Mouse (Mus musculus): ENCODE data around the gene Gm765. TPM values are rescaled to one million over a fixed set of nuclear protein-coding genes. Genes with fewer than 3 reads are reported as not detected.

Gene Gm765
- total and polyA plus RNA-seq, 3 experiments, result 0.06 to 0.11 TPM; not detected in 1

- TF ChIP-seq POLR2A (IDR thresholded peaks at IDR 0.05; ENCODE audit: insufficient read depth, low read depth, low read length), result no peak
- no peak overlapping the region for H3K9ac ChIP-seq (ENCODE audit: low read depth, low read length)
- 54% methylated on average over 3 of the region's 3 CpGs for WGBS
- DNase-seq, result no peak
- no peak overlapping the region for H3K4me3 ChIP-seq
- no peaks in the 10 kb centered on the region for H3K36me3 ChIP-seq (ENCODE audit: control insufficient read depth, insufficient read depth, low read length)
- H3K27me3 ChIP-seq (ENCODE audit: control insufficient read depth, insufficient read depth, low read length), result no peaks in the 10 kb centered on the region
- intact Hi-C loops (cut with DNase I), result no loop called here
- H3K4me1 ChIP-seq (ENCODE audit: control insufficient read depth, insufficient read depth, low read length), result no peaks in the 10 kb centered on the region
- no peaks in the 10 kb centered on the region for H3K79me2 ChIP-seq (replicated peaks; ENCODE audit: control insufficient read depth, insufficient read depth, low read length)
- no peak overlapping the region for H3K27ac ChIP-seq
Observed at GRCm38 (mm10) chr6:98288316-98288715, 54.2 kb downstream of the Gm765 start.

- H3K9ac ChIP-seq (ENCODE audit: low read depth, low read length), result no peak overlapping the region
- WGBS, result 64% methylated on average over 6 of the region's 6 CpGs
- no peak overlapping the region for H3K4me3 ChIP-seq
Observed at GRCm38 (mm10) chr6:98287521-98287920, 55.0 kb downstream of the Gm765 start.

GRCm38 (mm10) chr6:98285190-98285589 lies 57.4 kb downstream of the Gm765 start:
- intact Hi-C loops (cut with DNase I), result no loop called here
- no peaks in the 10 kb centered on the region for H3K36me3 ChIP-seq (ENCODE audit: control insufficient read depth, insufficient read depth, low read length)
- H3K79me2 ChIP-seq (replicated peaks; ENCODE audit: control insufficient read depth, insufficient read depth, low read length), result no peaks in the 10 kb centered on the region
- no peak overlapping the region for H3K9ac ChIP-seq (ENCODE audit: low read depth, low read length)
- H3K27me3 ChIP-seq (ENCODE audit: control insufficient read depth, insufficient read depth, low read length), result no peaks in the 10 kb centered on the region
- no peak overlapping the region for H3K27ac ChIP-seq
- no peak for DNase-seq
- TF ChIP-seq EP300 (IDR thresholded peaks at IDR 0.05; ENCODE audit: insufficient read depth, low read depth, low read length) (no peak), CTCF (IDR thresholded peaks at IDR 0.05) (no peak), POLR2A (IDR thresholded peaks at IDR 0.05; ENCODE audit: insufficient read depth, low read depth, low read length) (no peak)
- WGBS, result 47% methylated on average over 2 of the region's 2 CpGs
- H3K4me3 ChIP-seq, result no peak overlapping the region
- no peaks in the 10 kb centered on the region for H3K4me1 ChIP-seq (ENCODE audit: control insufficient read depth, insufficient read depth, low read length)

More at GRCm38 (mm10) chr6:98287521-98287920, 55.0 kb downstream of the Gm765 start:
- no peaks in the 10 kb centered on the region for H3K79me2 ChIP-seq (replicated peaks; ENCODE audit: control insufficient read depth, insufficient read depth, low read length)
- no peaks in the 10 kb centered on the region for H3K36me3 ChIP-seq (ENCODE audit: control insufficient read depth, insufficient read depth, low read length)
- no peaks in the 10 kb centered on the region for H3K4me1 ChIP-seq (ENCODE audit: control insufficient read depth, insufficient read depth, low read length)
- DNase-seq, result no peak
- H3K27ac ChIP-seq, result no peak overlapping the region
- TF ChIP-seq EP300 (IDR thresholded peaks at IDR 0.05; ENCODE audit: insufficient read depth, low read depth, low read length), result no peak
- no peak for TF ChIP-seq CTCF (IDR thresholded peaks at IDR 0.05)
- no peak for TF ChIP-seq POLR2A (IDR thresholded peaks at IDR 0.05; ENCODE audit: insufficient read depth, low read depth, low read length)
- intact Hi-C loops (cut with DNase I), result no loop called here
- H3K27me3 ChIP-seq (ENCODE audit: control insufficient read depth, insufficient read depth, low read length), result no peaks in the 10 kb centered on the region

GRCm38 (mm10) chr6:98282791-98283190 lies 59.8 kb downstream of the Gm765 start:
- 74% methylated on average over 4 of the region's 4 CpGs for WGBS
- intact Hi-C loops (cut with DNase I), result no loop called here

GRCm38 (mm10) chr6:98271553-98271952 lies 71.0 kb downstream of the Gm765 start:
- H3K4me1 ChIP-seq (ENCODE audit: control insufficient read depth, insufficient read depth, low read length), result no peaks in the 10 kb centered on the region
- H3K9ac ChIP-seq (ENCODE audit: low read depth, low read length), result no peak overlapping the region
- intact Hi-C loops (cut with DNase I), result loop anchor here (2.0 to 5.0 kb wide), 4 partner anchors 113 to 1331 kb away; no protein-coding TSS in a partner anchor
- peak; percentile 10 to 61 for DNase-seq
- no peak overlapping the region for H3K4me3 ChIP-seq
- no peak for TF ChIP-seq EP300 (IDR thresholded peaks at IDR 0.05; ENCODE audit: insufficient read depth, low read depth, low read length)
- TF ChIP-seq CTCF (IDR thresholded peaks at IDR 0.05), result peak; percentile 87
- H3K27ac ChIP-seq, result no peak overlapping the region
- no peaks in the 10 kb centered on the region for H3K79me2 ChIP-seq (replicated peaks; ENCODE audit: control insufficient read depth, insufficient read depth, low read length)
- no peaks in the 10 kb centered on the region for H3K36me3 ChIP-seq (ENCODE audit: control insufficient read depth, insufficient read depth, low read length)
- WGBS, result 89% methylated on average over 1 of the region's 1 CpGs
- no peaks in the 10 kb centered on the region for H3K27me3 ChIP-seq (ENCODE audit: control insufficient read depth, insufficient read depth, low read length)

More at GRCm38 (mm10) chr6:98282791-98283190, 59.8 kb downstream of the Gm765 start:
- Histone ChIP-seq H3K9ac (ENCODE audit: low read depth, low read length) (no peak overlapping the region), H3K27ac (no peak overlapping the region), H3K4me3 (no peak overlapping the region), H3K36me3 (ENCODE audit: control insufficient read depth, insufficient read depth, low read length) (no peaks in the 10 kb centered on the region), H3K27me3 (ENCODE audit: control insufficient read depth, insufficient read depth, low read length) (no peaks in the 10 kb centered on the region), H3K79me2 (replicated peaks; ENCODE audit: control insufficient read depth, insufficient read depth, low read length) (no peaks in the 10 kb centered on the region), H3K4me1 (ENCODE audit: control insufficient read depth, insufficient read depth, low read length) (no peaks in the 10 kb centered on the region)
- TF ChIP-seq CTCF (IDR thresholded peaks at IDR 0.05) (no peak), EP300 (IDR thresholded peaks at IDR 0.05; ENCODE audit: insufficient read depth, low read depth, low read length) (no peak), POLR2A (IDR thresholded peaks at IDR 0.05; ENCODE audit: insufficient read depth, low read depth, low read length) (no peak)
- no peak for DNase-seq

- Histone ChIP-seq H3K9ac (ENCODE audit: low read depth, low read length) (no peak overlapping the region), H3K79me2 (replicated peaks; ENCODE audit: control insufficient read depth, insufficient read depth, low read length) (no peaks in the 10 kb centered on the region), H3K4me3 (no peak overlapping the region), H3K4me1 (ENCODE audit: control insufficient read depth, insufficient read depth, low read length) (no peaks in the 10 kb centered on the region), H3K36me3 (ENCODE audit: control insufficient read depth, insufficient read depth, low read length) (no peaks in the 10 kb centered on the region), H3K27me3 (ENCODE audit: control insufficient read depth, insufficient read depth, low read length) (no peaks in the 10 kb centered on the region), H3K27ac (no peak overlapping the region)
- TF ChIP-seq POLR2A (IDR thresholded peaks at IDR 0.05; ENCODE audit: insufficient read depth, low read depth, low read length) (no peak), CTCF (IDR thresholded peaks at IDR 0.05) (peak; percentile 17; the same call in 1 of the 2 replicates)
- intact Hi-C loops (cut with DNase I), result no loop called here
- no peak for DNase-seq
- 46% methylated on average over 2 of the region's 2 CpGs for WGBS
Observed at GRCm38 (mm10) chr6:98262961-98263360, 79.6 kb downstream of the Gm765 start.

All from heart, adult 2 months (tissue).